Mouse (Mus musculus): ENCODE data around the gene Tcp1. TPM values are rescaled to one million over a fixed set of nuclear protein-coding genes. Genes with fewer than 3 reads are reported as not detected.
A peak's percentile ranks its signal among the peaks of the same experiment; 100 is the strongest.
"Not testable (repeated sequence)": the region's sequence is repeated elsewhere in the genome, so short reads cannot be mapped to it uniquely, and the experiment has no call there.

Gene Tcp1
- total RNA-seq (2021): 100 to 1,000 TPM; 292 to 296 TPM

- no peak for DNase-seq
These were observed at the start of gene Tcp1 for GRCm38 (mm10) chr17:12915488-12915880. TSS of gene Tcp1 (plus strand) at chr17:12915701.

GRCm38 (mm10) chr17:12866853-12867252, 48.6 kb upstream of the Tcp1 start:
- DNase-seq: peak; percentile 33

GRCm38 (mm10) chr17:12868043-12868442, 47.5 kb upstream of the Tcp1 start, which contains the start of gene Mas1:
TSS of gene Mas1 (minus strand) at chr17:12868143.
- no peak for DNase-seq

- no peak for DNase-seq
These were observed 46.9 kb upstream of the Tcp1 start for GRCm38 (mm10) chr17:12868640-12869039.

GRCm38 (mm10) chr17:12872275-12873028, 43.0 kb upstream of the Tcp1 start:
- DNase-seq: no peak

GRCm38 (mm10) chr17:12875734-12876133, 39.8 kb upstream of the Tcp1 start, which contains the start of gene Mrgprh:
TSS of gene Mrgprh (plus strand) at chr17:12876034.
- DNase-seq: no peak

- peak; percentile 89 for DNase-seq
These were observed 35.3 kb upstream of the Tcp1 start for GRCm38 (mm10) chr17:12880178-12880577.

GRCm38 (mm10) chr17:12881216-12881615, 34.3 kb upstream of the Tcp1 start:
- DNase-seq: no peak

- DNase-seq: no peak
These were observed 28.9 kb upstream of the Tcp1 start for GRCm38 (mm10) chr17:12886620-12887019.

GRCm38 (mm10) chr17:12887021-12887775, 28.3 kb upstream of the Tcp1 start:
- peak; percentile 66 for DNase-seq

GRCm38 (mm10) chr17:12891054-12891453, 24.4 kb upstream of the Tcp1 start:
- DNase-seq: no peak

GRCm38 (mm10) chr17:12892033-12892432, 23.5 kb upstream of the Tcp1 start:
- no peak for DNase-seq

- no peak for DNase-seq
These were observed 17.8 kb upstream of the Tcp1 start for GRCm38 (mm10) chr17:12897674-12898073.

- not testable (repeated sequence) for DNase-seq
These were observed 16.9 kb upstream of the Tcp1 start for GRCm38 (mm10) chr17:12898607-12899006.

- DNase-seq: no peak
These were observed 13.2 kb upstream of the Tcp1 start for GRCm38 (mm10) chr17:12902291-12902690.

GRCm38 (mm10) chr17:12903372-12904333, 11.8 kb upstream of the Tcp1 start:
- DNase-seq: no peak

GRCm38 (mm10) chr17:12904349-12904748, 11.2 kb upstream of the Tcp1 start:
- DNase-seq: no peak

GRCm38 (mm10) chr17:12905810-12906209, 9.7 kb upstream of the Tcp1 start:
- DNase-seq: no peak

- DNase-seq: no peak
These were observed 9.1 kb upstream of the Tcp1 start for GRCm38 (mm10) chr17:12906436-12906835.

GRCm38 (mm10) chr17:12909361-12910280, 5.9 kb upstream of the Tcp1 start, which contains the start of gene Pnldc1:
TSS of gene Pnldc1 (minus strand) at chr17:12910230.
- DNase-seq: no peak

- DNase-seq: no peak
These were observed 5.1 kb upstream of the Tcp1 start for GRCm38 (mm10) chr17:12910391-12910790.

All from heart, postnatal 4 days (tissue).